ENCODE assay signal across 17 mouse cellular contexts in the genomic region with DNA sequence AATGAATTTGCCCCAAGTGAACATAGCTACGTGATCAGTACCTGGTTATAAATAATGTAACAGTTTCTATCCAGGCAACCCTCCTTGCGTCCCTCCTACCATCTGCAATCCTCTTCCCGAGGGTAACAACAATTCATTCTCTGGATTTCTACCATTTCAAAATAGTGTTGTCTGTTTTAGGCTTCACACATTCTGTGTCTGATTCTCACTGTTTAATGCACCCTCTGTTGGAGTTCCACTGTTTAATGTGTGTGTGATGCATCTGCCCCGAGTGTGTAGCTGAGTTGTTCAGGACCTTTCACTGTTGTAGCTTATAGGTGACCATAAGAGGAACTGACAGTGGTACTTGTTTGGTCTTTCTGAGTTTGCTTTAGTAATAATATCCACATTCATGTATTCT.
DNase-seq lines count a peak whose midpoint lies in the region; ATAC-seq lines count a peak whose summit lies in the region.
"Had no signal": no experiment of that assay in that cellular context is flagged by ENCODE, and none has a peak within 500 bp of the region (broad histone marks: within the 10 kb centered on the region; RNA-seq: fewer than 3 reads in every experiment).

No protein-coding gene starts in this region.

- no peak overlapping the region for H3K4me2 ChIP-seq in forebrain, embryonic 16.5 days (ENCODE audit: low read length)
- H3K4me2 ChIP-seq in forebrain, embryonic 12.5 days: no peak overlapping the region
- H3K4me2 ChIP-seq: embryonic facial prominence, embryonic 12.5 days had no signal

- no peaks in the 10 kb centered on the region for H3K4me1 ChIP-seq in forebrain, embryonic 16.5 days (replicated peaks; ENCODE audit: control insufficient read depth, insufficient read depth, low read length)
- H3K4me1 ChIP-seq in forebrain, embryonic 12.5 days: no peaks in the 10 kb centered on the region
- H3K4me1 ChIP-seq: embryonic facial prominence, embryonic 10.5 days; embryonic facial prominence, embryonic 12.5 days had no signal

- no peak overlapping the region for H3K4me3 ChIP-seq in forebrain, embryonic 16.5 days (replicated peaks; ENCODE audit: low read length)
- H3K4me3 ChIP-seq in forebrain, embryonic 12.5 days (replicated peaks): no peak overlapping the region
- H3K4me3 ChIP-seq: embryonic facial prominence, embryonic 10.5 days; embryonic facial prominence, embryonic 12.5 days had no signal

- H3K9me3 ChIP-seq in forebrain, embryonic 16.5 days (ENCODE audit: control insufficient read depth, low read length): no peaks in the 10 kb centered on the region
- H3K9me3 ChIP-seq in forebrain, embryonic 12.5 days: no peaks in the 10 kb centered on the region
- H3K9me3 ChIP-seq: embryonic facial prominence, embryonic 10.5 days; embryonic facial prominence, embryonic 12.5 days had no signal

- no peak overlapping the region for H3K9ac ChIP-seq in forebrain, embryonic 16.5 days (replicated peaks; ENCODE audit: low read depth, low read length)
- H3K9ac ChIP-seq in forebrain, embryonic 12.5 days: no peak overlapping the region
- H3K9ac ChIP-seq: embryonic facial prominence, embryonic 12.5 days had no signal

- 69% methylated on average over 4 of the region's 4 CpGs for WGBS in forebrain, embryonic 16.5 days
- 82% methylated on average over 4 of the region's 4 CpGs for WGBS in forebrain, embryonic 12.5 days

- no peaks in the 10 kb centered on the region for H3K27me3 ChIP-seq in forebrain, embryonic 16.5 days (replicated peaks; ENCODE audit: control insufficient read depth, insufficient read depth, low read length)
- H3K27me3 ChIP-seq in forebrain, embryonic 12.5 days: no peaks in the 10 kb centered on the region
- H3K27me3 ChIP-seq: embryonic facial prominence, embryonic 12.5 days had no signal

- no peaks in the 10 kb centered on the region for H3K36me3 ChIP-seq in forebrain, embryonic 16.5 days (ENCODE audit: control insufficient read depth, insufficient read depth)
- H3K36me3 ChIP-seq in forebrain, embryonic 12.5 days (replicated peaks): no peaks in the 10 kb centered on the region
- H3K36me3 ChIP-seq: embryonic facial prominence, embryonic 10.5 days; embryonic facial prominence, embryonic 12.5 days had no signal

- H3K27ac ChIP-seq in forebrain, embryonic 16.5 days (ENCODE audit: low read length): no peak overlapping the region
- no peak overlapping the region for H3K27ac ChIP-seq in forebrain, embryonic 12.5 days
- H3K27ac ChIP-seq: embryonic facial prominence, embryonic 10.5 days; embryonic facial prominence, embryonic 12.5 days had no signal

- no peak for DNase-seq in frontal cortex, postnatal 10 days (ENCODE audit: low spot score in 2 of 2)
- DNase-seq in brain, adult 2 months (ENCODE audit: low read depth, low spot score): peak; percentile 45
- DNase-seq: adrenal gland, adult 2 months; adrenal gland, postnatal 10 days; adrenal gland, postnatal 25 days; B cell, adult 2 months; cerebellum, adult 11-12 months; cerebellum, adult 2 months; cerebellum, adult 9-10 months; cerebellum, postnatal 10 days; cerebellum, postnatal 25 days had no signal

- peak; percentile 40; the same call in 1 of the 2 replicates for ATAC-seq in forebrain, embryonic 16.5 days
- ATAC-seq in forebrain, embryonic 12.5 days (ENCODE audit: low FRiP score): no peak
- ATAC-seq in frontal cortex, adult (ENCODE audit: low TSS enrichment): peak; percentile 83
- ATAC-seq: forebrain, embryonic 14.5 days had no signal
